Mouse (Mus musculus) urinary bladder, postnatal 25 days (tissue): ENCODE results near the gene Cd2.

ENCODE experiments used
- DNase-seq: peaks from one replicate; pipeline ENCODE4 v3.0.0; 2022; ENCODE audit warnings: low spot score

The Cd2 gene

DNA sequence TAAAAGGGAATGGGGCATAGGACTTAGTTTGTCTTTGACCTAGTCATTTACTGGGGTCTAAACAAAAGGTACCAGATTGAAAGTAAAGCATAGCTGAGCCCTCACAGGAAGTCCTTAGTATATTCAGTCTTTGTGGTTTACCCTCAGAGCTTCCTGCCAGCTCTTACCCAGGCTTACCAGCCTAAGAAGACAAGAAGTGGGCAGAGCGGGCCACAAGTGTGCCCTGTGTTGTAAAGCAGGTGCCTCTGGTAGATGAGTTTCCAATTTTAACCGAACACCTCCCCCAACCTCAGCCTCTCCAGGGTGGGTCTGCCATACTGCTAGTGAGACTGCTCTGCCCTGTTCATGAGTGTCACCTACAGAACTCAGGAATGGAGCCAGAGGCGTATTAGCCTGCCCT is 12.9 kb downstream of the Cd2 start:
- DNase-seq: no peak

DNA sequence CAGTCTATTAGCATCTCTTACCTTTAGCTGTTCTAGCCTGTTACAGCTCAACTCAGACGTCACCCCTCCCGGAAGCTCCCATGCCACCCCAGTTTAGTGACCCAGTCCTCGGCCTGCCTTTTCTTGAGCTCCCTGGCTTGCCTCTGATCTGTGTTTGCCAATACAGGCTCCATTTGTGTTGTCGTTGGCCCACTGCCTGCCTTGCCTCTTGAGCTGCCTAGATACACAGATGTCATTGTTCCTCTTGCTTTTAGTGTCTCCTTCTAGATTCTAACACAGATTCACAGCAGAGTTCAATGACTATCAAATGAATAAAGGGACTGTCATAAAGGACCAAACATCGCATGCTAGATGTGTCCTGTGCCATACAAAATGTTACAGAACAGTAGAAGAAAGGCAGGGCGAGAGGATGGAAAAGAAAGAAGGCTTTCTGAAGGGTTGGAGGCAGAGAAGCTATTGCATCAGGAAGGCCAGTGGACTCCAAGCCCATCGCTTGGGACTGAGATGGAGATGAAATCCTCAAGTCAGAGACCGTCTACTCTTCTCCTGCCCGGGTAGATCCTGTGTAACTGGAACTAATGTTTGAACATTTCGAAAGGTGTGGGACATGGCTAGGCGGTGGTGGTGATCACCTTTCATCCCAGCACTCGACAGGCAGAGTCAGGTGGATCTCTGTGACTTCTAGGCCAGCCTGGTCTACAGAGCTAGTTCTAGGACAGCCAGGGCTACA is 13.5 kb downstream of the Cd2 start:
- no peak for DNase-seq

DNA sequence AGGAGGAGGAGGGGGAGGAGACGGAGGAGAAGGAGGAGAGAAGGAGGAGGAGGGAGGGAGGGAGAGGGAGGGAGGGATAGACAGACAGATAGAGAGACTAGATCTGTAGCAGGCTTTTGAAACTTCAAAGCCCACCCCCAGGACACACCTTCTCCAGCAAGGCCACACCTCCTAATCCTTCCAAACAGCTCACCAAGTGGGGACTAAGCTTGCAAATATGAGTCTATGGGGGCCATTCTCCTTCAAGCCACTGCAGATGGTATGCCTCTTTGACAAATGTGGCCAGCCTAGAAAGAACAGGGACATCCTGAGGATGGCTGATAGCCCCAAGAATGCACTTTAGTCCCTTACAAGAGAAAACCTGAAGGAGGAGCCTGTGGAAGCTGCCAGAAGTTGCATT is 15.6 kb downstream of the Cd2 start:
- DNase-seq: no peak

DNA sequence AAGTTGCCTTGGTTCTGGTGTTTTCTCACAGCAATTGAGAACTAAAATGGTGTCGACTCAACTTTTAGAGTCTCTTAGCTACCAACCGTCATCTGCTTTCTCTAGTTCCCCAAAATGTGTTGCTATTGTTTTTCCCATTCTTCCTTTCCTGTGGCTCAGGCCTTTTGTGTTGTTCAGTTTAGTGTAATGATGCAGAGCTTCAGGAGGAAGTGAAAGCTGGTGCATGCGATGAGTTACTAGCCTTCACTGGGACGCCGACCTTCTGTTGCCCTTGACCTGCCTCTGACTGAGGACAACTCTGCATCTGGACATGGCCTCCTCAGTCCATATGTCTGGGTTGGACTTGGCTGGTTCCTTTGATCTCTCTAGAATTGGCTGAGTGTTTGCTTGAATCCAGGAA is 16.9 kb downstream of the Cd2 start:
- DNase-seq: no peak

DNA sequence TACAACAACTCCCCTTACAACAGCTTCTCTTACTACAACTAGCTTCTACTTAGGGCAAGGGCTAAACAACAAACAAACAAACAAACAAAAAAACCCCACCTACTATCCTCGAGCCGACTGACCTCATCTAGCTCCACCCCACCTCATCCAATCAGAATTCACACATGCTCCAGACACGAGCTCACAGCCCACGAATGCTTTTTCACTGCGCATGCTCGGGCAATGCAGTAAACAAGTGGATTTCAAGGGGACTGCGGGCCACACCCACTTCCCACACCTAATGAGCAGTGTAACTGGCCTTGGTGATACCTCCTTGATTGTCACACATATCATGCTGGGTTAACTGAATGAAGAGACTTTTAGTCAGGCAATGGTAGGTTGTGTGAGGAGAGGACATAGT is 19.4 kb downstream of the Cd2 start:
- DNase-seq: no peak

DNA sequence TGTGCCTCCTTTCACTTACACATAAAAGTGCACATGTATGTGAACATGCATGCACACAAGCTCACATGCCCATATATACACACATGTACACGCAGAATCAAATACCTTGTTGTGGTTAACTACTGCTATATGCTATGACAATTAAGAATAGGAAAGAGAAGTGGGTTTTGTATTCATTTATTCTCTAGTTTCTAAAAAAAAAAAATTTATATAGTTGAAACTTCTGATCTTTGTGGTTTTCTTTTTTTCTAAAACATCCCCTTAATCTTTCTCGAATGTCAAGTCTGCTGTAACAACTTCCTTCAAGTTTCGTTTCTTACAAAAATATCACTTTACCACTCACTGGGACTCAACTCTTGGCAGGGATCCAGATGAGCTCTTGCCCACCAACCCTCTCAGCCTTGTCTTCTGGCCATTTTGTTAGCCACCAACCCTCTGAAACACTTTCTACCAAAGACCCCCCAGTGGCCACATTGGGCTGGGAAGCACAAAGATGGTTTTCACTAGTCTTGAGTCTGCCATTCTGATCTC is 22.1 kb downstream of the Cd2 start:
- DNase-seq: no peak

DNA sequence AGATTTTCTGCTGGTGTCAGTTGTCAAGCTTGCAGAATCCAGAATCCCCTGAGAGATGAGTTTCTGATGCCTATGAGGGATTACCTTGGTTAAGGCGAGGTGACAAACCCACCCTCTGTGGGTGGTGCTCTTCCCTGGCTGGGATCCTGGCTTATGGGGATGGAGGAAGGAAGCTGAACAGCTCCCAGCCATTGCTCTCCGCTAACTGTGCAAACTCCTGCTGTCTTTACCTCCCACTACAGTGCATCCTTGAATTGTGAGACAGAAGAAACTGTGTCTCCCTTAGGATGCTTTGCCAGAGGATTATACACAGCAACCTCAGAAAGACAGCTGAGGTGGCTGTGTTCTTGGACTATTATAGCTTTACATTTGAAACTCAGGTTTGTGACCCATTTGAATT is 28.8 kb downstream of the Cd2 start:
- no peak for DNase-seq

DNA sequence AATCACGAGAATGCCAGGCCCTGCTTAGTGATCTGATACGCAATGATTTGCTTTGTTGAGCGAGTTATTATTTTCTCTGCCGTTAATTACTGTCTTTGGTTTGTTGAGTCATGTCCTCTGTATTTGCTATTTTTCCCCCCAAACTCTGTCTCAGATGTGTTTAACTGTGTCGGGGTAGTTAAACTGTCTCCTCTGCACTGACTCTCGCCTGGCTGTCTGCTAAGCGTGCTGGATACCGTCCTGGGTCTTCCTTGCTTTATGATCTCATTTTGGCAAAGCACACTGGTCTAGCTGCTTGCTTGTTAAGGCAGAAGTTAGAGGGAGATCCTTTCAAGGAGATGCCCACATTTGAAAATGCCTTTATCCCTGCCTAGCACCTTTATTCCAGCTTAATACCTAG is 31.6 kb downstream of the Cd2 start:
- no peak for DNase-seq

DNA sequence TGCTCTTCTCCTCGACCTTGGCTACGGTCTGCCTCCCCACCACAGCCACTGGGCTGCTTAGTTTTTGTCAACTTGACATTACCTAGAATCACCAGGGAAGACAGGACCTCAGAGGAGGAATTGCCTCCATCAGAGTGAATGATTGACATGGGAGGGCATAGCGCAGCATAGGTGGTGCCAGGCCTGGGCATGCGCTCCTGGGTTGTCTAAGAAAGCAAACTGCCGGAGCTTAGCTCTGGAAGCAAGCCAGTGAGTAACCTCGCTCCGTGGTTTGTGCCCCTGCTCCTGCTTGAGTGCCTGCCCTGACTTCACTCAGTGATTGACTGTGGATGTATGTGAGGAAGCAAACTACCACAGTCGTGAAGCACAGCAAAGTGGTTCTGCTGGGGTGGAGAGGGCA is 35.6 kb downstream of the Cd2 start:
- no peak for DNase-seq

DNA sequence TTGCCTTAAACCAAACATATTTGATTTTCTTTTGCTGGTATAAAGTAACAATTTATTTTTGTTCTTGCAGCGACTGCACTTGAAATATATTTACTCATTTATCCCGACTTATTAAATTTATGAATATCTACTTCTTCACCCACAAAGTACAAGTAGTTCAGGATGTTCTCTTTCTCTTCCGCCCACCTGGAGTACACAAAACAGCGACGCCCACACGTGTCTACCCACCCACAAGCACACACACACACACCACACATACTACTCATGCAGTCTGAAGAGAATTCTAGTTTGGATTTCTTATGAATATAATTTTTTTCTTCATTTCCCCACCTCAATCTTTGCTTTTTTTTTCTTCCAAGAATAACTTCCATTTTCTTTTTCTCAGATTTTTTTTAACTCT is 37.9 kb downstream of the Cd2 start:
- DNase-seq: no peak

DNA sequence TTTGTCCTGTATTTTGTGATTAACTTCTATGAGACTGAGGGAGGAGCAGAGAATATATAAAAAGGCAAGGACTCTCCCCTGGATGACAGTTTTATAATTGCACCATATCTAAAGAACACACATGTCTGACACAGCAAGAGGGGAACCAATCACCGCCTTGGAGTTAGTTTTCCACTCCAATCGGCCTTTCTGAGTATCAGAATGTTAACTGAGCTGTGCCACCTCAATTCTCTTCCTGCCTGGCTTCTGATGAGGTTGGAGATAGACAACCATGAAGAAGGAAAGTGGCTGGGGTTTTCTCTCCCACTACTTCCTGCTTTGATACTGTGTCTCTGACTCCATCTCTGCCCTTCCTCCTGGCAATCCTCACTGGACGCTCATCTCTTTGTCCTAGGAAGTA is 42.5 kb downstream of the Cd2 start:
- DNase-seq: no peak

DNA sequence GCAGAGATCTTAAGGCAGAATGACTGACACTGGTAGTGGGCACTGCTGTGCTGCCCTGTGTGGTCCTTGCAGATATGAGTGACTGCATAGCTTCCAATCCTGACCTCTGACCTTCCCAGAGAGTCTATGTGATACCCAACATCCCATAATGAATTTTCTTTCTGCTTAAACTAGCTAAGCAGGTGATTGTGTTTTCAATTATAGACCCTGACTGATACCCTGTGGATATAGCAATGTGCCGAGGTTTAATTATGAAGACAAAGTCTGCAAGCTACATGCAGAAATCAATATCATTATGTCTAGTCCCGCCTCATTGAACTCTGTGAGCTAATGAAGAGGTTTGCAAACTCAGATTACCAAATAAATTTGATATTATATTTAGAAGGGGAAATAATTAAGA is 44.7 kb downstream of the Cd2 start:
- DNase-seq: no peak

DNA sequence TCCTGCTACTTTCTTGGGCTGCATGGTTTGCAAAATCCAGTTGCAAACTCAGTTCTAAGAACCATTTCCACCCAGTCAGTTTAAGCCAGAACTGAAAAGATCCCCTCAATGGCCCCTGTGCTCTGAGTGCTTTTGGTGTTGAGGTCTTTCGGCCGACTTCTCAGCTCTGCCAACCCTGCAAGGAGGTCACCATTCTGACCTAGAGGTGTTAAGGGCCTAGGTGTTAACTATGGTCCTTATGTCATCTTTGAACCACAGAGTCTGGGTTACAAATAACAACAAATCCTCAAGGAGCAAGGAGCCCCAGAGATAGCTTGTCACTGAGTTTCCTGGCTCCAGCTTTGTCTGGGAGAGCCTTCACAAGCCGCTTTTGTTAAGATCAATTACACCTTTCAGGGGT is 45.9 kb downstream of the Cd2 start:
- no peak for DNase-seq

DNA sequence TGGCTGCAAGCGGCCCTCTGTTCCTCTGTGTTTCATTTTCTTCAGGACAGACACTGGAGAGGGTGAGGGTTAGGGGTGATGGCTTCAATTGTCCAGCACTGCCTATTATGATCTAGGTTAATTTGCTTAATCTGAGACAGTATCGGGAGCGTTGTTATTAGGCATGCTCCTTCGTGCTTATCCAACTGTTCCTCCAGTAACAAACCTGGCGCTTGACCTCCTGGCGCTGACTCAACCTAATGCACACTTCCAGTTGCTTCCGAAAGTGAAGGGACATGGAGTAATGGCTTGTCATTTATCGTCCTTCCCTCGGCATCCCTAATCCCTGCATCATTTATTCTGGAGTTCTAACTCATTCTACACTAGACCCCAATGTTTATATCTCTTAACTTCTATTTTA is 46.9 kb downstream of the Cd2 start:
- DNase-seq: no peak

DNA sequence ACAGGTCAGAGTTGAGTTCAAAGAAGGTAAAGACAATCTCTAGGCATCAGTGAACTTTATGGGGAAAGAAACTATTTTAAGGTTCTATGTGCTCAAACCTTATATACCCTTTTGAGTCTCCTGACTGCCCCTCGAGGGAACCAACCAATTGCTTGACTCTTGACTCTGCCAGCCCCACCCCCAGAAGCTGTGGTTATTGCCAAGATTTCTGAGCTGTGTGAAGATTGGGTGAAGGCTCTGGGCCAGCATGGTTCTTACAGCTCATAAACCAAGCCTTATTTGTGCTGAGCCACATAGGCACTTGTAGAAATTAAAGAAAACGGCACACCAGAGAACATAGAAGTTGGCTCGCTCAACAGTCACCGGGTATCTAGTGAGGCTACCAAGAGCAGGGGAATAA is 48.5 kb downstream of the Cd2 start:
- DNase-seq: no peak

DNA sequence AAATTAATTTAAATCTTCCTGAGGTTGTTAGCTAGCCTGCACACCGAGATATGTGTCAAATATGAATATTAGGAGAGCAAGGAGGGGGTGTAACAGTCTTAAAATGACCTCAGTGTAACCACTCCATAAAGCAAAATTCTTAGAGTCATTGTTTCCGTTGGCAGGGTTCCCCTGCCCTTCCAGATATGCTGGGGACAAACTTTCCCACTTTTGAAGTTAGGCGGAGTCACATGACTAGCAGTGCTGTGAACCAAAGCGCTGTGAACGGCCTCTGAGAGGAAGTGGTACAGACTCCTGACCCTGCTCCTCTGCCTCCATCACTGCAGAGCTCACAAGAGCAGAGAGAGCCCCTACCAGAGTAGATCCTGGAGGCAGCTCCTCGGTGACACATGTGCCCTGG is 49.0 kb downstream of the Cd2 start:
- DNase-seq: no peak

DNA sequence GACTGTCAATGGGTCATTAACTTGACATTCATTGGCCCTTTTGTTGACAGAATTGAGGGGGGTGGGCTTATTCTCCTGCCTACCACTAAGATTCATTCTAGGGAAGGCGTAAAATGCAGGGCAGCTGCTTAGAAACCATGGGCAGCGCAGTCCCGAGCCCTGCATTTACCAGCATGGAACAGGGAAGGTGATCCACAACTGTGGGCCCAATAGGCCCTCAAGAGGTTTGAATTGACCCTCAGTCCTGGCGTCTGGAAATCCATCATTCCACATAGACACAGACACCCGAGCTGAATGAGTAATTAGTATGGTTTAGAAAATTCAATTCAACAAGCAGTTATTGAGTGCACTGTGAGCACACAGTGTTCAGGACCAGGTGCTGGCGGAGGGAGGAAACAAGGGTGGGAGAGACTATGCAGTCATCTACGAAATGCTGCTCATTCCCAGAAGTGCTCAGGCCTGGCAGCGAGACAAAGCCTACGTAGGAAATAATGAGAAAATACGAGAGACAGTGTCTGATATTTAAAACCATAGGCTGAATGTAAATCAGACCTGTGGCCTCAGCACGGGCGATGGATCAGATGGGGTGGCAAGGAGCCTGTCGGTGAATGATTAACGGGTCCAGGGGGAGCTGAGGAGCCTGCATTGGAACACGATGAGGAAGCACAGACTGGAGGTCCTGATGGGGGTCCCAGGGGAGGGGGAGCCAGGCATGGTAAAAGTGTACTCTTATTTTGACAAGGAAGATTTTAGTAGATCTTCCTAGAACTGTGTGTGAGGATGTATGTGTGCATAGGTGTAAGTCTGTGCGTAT is 50.5 kb downstream of the Cd2 start:
- DNase-seq: no peak

DNA sequence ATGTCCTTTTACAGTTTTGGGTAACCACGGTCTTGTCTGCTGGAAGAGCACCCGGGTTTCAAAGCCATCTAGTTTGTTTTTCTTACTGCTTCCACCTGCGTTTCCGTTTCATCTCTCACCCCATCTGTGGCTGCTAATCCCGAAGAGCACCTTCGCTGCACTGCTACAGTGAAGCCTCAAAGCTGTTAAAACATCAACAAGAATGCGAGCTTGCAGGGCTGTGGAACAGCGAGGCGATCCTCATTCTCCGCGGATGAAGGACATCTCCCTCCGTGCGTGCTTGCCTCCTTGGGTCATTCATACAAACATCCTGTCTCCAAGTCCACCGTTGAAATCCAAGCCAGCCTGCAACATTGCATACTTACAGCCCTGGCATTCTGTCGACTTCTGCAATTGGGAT is 51.5 kb downstream of the Cd2 start:
- DNase-seq: no peak

DNA sequence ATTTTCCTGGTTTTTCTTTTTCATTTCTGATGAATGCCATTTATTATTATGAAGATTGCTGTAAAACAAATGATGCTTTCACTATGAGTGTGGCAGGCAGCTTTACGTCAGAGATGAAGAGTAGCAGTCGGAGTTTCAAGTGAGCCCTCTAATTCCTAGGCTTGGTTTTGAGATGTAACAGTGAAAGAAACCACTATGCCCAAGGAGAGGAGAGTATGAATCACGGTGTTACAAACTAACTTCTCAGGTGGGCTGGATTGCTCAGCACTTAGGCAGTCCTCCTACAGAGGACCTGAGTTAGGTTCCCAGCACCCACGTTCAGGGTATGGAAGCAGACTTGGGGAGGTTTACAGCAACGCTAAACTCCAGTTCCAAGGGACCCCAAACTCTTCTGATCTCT is 52.4 kb downstream of the Cd2 start:
- DNase-seq: no peak

DNA sequence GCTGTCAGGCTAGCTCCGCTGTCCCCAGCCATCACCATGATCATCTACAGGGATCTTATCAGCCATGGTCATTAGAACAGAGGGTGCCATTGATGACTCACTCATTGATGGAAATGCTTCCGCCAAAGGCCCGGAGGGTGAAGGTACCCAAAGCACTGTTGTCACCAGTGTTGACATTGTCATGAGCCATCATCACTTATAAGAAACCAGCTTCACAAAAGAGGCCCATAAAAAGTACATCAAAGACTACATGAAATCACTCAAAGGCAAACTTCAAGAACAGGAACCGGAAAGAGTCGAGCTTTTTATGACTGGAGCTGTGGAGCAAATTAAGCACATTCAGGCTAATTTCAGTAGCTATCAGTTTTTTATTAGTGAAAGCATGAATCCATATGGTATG is 54.3 kb downstream of the Cd2 start:
- no peak for DNase-seq

DNA sequence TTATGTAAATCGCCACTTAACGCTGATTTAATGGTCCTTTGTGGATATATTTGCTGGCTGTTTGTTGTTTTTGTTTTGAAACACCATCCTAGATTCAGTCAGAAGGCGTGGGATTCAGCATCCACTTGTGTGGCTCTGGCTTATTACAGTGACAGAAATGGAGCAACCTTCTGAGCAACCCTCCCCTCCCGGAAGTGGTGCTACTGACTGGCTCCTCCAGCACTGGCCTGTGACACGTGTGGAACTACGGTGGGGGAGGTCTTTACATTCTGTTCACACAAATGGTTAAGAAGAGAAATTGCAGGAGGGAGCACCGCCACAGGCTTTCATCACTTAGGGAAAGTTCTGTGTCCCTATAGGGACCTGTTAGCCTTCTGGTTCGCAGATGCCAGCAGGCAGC is 55.2 kb downstream of the Cd2 start:
- DNase-seq: no peak

DNA sequence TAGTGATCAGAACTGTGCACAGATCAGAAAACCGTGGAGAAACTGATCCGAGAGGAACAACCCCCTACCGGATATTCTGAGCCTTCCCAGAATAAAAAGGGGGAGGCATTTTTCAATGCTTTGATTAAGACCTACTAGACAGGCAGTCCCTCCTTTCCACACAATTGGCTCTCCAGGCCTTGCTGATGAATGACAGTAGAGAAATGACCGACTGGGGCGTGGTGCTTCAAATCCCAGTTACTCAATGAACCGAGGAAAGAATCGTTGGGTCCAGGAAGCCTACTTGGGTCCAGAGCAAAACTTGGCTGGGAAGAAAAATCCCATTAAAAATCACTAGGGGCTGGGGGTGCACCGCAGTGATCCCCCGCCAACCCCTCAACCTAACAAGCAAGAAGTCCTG is 57.5 kb downstream of the Cd2 start:
- DNase-seq: no peak

DNA sequence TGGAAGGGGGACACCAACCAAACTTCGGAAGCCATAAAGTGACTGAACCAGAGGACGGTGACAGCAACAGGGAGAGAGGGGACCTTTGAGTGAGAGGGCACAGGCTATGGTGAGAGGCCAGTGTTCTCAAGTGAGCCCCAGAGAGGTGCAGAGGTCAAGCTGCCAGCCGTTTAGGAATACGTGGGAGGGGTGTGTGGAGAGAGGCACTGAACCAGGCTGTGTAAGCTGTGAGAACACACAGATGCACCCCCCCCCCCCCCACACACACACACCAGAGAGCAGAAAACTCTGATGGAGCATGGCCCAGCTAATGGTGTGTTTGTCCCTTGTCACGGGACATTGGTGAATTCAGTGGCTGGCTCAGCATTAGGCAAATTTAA is 58.2 kb downstream of the Cd2 start:
- no peak for DNase-seq
